Mouse (Mus musculus) adrenal gland, adult 8-10 months (tissue): Measurements from ENCODE around the gene Dlat. TPM values are rescaled to one million over a fixed set of nuclear protein-coding genes. Genes with fewer than 3 reads are reported as not detected.

ENCODE experiments used
- DNase-seq: peaks from one replicate; pipeline ENCODE4 v3.0.0; 2022
- total RNA-seq, 4 experiments: library from RNA; stranded (reverse); gene quantifications; 2 replicates each; pipeline ENCODE4 v1.2.4; 2022

Gene Dlat
- total RNA-seq: 100 to 1,000 TPM in 2 of 4 experiments, 10 to 100 TPM in 2; 71.5 to 123 (median 102) TPM

DNA sequence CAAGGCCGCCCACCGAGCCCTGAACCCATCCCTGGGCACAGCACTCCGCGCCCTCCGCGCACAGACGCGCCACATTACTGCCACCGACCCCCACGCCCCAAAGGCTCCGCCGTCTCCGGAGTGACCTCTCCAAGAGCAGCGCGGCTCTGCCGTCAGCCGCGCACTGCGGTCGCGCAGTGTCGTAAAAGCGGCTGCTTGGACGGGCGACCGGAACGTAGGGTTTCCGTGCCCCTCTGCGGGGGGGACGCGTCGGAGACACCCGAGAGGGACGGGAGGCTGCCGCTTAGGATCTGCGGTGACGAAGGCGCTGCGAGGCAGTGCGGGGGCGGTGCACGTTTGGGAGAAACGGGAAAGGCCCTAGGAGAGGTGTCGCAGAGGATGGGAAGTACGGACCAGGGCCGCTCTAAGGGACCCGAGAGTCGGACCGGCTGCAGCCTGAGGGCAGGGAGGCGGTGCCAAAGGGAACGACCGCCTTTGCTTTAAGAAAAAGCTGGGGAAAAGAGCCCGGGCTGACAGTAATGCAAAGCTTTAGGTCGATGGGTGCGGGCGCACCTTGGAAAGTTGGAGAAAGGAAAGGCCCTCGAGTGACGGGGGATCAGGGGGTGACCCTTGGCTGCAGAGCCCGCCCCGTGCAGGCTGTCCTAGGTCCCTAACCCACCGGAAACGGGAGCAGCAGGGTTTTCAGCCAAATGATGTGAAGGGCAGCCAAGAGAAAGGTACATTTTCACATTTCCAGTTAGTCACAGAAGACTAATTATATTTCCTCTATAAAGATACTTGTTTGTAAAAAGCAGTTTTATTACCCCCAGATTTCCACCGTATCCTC lies at the start of gene Dlat:
Gene Dlat (minus strand): TSS at position 389 of the 826 bp plus-strand sequence.
- peak; percentile 85 for DNase-seq

DNA sequence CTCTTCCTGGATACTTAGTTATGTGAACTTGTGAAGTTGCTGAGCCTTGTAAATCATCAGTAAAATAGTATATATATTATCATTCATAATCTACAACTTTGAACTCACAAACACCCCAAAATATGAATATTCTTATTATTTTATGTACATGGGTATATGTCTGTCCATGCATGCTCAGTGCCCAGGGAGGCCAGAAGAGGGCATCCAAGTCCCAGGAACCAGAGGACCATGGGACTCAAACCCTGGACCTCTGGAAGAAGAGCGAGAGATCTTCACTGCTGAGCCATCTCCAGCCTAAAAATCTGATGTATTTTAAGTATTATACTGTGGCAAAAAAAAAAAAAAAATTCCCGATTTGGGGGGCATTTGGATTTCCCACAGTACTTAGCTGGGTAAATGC lies 49.5 kb upstream of the Dlat start:
- DNase-seq: no peak

DNA sequence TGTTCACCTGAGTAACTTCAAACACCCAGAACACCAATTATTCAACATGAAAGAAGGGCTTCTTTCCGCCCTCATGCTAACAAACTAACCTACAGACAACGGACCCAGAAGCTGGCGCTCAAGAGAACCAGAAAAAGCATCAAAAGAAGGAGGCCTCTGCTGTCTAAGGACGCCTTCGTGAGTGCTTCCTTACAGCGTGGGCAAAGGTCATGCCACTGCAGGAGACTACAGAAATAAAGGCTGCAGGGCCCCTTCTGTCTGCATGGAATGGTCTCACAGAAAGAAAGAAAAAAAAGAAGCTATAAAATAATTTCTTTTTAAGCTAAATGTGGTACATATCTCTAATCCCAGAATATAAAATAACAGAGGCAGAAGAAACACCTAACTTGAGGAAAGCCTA lies 45.3 kb upstream of the Dlat start:
- no peak for DNase-seq

GRCm38 (mm10) chr9:50700921-50701691 lies 41.5 kb upstream of the Dlat start:
- no peak for DNase-seq

DNA sequence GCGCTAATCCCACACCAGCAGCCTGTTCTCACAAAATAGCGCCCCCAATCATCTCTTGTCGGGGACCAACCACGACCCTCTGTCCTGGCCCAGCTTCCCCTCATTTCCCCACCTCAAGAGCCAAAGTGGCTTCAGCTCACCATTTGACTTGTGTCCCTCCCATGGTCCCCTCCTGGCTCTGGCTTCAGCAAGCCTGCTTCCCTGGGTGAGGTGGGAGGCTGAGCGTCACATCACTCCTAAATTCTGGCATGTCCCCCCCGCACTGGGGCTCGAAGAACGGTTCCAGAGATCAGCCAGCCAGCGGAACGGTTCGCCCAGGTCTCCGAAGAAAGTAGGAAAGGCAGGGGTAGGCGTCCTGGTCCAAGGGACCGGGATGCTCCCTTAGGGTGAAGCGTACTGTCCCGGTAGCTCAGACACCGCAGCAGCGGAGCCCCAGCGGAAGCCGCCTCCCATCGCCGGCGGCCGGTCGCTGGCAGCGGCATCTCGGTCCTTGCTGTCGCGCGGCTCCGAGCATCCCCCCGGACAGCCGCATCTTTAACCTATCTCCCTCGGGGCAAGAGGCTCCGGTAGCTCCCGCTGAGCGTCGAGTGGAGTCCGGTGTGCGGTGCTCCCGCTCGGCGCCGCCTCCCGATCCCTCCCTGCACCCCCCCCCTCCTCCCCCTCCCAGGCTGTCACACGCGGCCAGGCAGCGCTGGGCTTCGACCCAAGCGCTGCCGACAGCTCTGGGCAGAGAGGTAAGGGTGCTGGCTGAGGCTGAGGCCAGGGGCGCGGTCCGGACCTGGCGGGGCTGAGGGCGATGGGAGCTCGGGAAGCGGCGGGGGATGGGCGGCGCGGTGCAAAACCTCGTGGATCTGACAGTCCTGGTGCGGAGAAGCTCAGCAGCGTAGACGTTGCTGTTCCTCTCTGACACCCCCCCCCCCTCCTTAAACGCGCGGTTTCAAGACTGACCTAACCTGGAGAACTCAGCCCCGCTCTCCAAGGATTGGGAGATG lies 39.1 kb upstream of the Dlat start:
- DNase-seq: no peak

DNA sequence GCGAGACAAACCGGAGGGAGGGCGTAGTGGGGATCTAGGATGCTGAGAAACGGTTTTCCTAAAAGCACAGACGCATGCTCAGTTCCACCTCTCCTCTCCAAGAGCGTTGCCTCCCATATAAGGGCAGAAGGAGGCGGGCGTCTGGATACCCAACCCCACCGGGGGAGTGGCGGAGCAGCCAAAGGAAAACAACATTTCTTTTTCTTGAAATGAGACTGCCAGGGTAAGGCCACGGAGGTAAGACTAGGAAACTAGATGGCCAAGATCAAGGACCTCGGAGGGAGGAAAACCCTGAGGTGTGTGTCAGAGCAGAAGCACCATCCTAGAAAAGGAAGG lies 38.1 kb upstream of the Dlat start:
- DNase-seq: peak; percentile 63

DNA sequence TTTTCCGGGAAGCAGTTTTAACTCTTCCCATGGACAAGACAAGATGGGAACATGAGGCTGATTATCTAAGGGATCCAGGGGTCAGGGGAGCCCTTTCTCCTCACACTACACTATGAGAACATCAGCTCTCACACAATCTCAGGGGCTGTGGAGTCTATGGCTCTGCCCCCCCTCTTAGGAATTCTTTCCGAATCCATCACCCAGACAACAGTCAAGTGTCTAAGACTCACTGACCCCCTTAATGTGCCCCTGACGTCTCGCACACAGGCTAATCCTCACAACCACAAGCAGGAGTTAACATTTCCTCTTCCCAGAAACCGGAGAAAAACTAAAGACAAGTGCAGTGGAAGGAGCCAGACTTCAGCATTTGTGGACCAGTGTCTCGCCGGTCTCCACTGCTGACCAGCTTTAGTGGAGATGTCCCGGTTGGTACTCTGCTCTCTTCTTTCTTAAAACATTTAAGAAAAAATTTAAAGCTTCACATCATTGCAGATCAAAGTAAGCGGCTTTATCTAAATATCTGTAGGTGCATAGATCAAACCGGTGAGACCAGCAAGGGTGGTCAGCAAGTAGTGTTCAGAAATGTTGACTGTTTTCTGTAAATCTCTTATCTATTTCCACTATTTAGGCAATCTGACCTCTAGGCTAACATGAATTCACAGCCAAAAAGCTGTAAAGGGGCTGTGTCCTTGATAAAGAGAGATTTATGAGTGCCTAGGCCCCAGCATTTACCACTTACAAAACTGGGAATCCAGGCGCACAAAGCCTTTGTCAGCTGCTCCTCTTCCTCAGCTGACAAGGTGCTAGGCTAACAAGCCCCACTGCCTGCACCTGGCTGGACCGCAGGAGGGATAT lies 37.5 kb upstream of the Dlat start:
- DNase-seq: no peak

- DNase-seq: no peak
Observed at GRCm38 (mm10) chr9:50695153-50695552, 35.6 kb upstream of the Dlat start.

GRCm38 (mm10) chr9:50693631-50694030 lies 34.1 kb upstream of the Dlat start:
- no peak for DNase-seq

DNA sequence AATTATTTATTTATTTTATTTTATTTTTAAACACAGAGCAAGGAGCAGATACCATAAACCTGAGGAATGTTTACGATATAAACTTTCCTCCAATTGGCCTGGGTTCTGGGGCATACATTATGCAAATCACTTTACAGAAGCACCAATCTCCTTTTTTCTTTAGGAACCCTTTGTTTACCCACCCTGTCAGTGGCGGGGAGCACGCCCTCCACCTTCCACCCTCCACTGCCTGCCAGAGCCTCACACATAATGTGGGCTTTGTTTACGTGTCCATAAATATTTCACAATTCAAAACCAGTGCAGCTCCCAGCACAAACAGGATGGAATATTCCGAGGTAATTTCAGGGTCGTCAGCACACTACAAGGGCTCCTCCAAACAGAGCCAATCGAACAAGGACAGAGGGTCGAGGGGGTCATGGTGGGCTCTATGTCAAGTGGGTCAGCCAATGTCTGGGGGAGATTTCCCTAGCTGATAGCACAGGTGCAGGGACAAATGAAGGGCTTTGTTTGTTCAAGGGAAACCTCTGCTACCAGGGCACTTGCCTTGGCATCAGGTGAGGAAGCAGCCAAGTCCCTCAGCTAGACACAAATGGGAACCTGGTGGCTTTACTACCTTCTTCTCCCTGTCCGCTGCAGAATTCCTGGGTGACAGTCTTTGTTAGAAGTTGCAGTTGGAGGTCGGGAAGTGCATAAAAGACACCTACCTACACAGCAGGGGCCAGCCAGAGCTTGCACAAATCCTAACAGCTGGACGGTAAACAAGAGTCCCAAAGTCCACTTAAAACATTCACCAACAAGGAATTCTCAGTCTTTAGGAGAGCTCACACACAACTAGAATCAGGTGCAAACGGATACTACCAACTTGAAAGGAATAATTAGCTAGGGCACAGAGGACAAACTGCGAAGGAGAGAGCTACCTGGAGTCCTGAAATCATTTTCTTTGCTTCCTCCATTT lies 33.3 kb upstream of the Dlat start:
- DNase-seq: no peak

DNA sequence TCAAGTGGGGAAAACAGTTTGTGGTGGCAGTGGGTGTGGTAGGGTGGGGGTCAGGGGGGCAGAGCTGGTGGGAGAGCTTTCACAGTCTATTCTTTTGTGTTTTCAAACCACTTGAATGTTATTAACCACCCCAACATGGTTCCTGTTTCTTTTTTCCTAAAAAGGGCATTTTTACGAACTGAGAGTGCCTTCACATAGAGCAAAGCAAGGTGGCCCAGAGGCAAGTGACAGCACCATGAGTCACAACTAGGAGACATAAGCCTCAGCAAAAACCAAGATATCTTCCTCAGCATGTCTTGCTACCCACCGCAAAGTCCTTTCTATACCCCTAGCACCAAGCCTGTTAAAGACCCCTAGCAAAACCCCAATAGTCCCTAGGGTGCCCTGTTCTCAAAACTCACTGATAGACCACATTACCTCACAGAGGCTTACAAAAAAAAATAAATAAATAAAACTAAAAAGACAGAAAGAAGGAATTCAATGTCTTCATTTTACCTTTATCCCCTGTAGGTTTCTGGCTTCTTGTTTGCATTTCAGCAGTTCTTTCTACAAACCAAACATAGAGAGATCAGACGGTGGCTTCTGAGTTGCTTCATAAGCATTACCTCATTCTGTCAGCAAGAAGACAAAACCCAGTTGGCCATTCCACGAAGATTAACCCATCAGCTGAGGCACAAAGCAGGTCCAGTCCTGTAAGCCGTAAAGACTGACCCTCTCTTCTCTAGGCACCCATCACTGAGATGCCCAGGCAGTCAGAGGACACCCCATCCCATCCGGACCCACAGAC lies 27.5 kb upstream of the Dlat start:
- DNase-seq: no peak

GRCm38 (mm10) chr9:50681727-50682126 lies 22.1 kb upstream of the Dlat start:
- DNase-seq: no peak

DNA sequence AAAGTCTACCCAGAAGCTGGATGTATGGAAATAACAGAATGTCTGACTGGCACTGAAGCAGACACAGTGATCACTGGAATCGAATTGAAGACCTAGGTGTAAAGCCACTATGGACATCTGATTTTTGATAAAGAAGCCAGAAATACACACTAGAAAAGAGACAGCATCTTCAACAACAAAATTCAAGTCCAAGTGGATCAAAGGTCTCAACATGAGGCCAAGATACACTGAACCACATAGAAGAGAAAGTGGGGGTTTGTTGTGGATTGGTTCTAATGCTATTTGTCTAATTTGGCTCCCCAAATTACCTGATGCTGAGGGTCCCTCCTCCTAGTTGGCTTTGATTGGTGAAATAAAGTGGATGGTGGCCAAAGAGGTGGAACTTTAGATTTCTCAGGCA lies 19.8 kb upstream of the Dlat start:
- no peak for DNase-seq

- DNase-seq: no peak
Observed at GRCm38 (mm10) chr9:50674771-50675170, 15.2 kb upstream of the Dlat start.

- DNase-seq: peak; percentile 37
Observed at GRCm38 (mm10) chr9:50670690-50671089, 11.1 kb upstream of the Dlat start.

- DNase-seq: no peak
Observed at GRCm38 (mm10) chr9:50667579-50668498, 8.3 kb upstream of the Dlat start.

DNA sequence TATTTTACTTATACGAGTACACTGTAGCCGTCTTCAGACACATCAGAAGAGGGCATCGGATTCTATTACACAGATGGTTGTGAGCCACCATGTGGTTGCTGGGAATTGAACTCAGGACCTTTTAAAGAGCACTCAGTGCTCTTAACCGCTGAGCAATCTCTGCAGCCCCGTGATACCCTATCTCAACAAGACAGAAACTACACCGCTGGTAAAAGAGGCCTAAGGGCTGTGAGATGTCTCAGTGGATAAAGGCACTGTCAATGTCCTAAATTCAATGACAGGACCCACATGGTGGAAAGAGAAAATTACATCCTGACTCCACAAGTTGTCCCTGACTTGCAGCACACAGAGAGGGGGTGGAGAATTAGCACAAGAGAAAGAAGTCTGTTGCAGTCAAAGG lies 6.9 kb upstream of the Dlat start:
- DNase-seq: no peak

- DNase-seq: no peak
Observed at GRCm38 (mm10) chr9:50664826-50665225, 5.2 kb upstream of the Dlat start.
